Mouse (Mus musculus): ENCODE results near the gene Gsk3a. TPM values are rescaled to one million over a fixed set of nuclear protein-coding genes. Genes with fewer than 3 reads are reported as not detected.
"Not testable (repeated sequence)": the region's sequence is repeated elsewhere in the genome, so short reads cannot be mapped to it uniquely, and the experiment has no call there.

Gene Gsk3a
- total RNA-seq, 2 experiments from 2014 or later: 61.4 to 68.5 TPM

GRCm38 (mm10) chr7:25273259-25274241, 35.9 kb upstream of the Gsk3a start:
- peak in 1 of 2 experiments; percentile 7 for DNase-seq

GRCm38 (mm10) chr7:25272445-25273258, 35.0 kb upstream of the Gsk3a start:
- no peak for DNase-seq

- DNase-seq: no peak
These were observed 34.2 kb upstream of the Gsk3a start for GRCm38 (mm10) chr7:25271651-25272444.

GRCm38 (mm10) chr7:25270652-25271633, 33.3 kb upstream of the Gsk3a start:
- DNase-seq: no peak

- peak in 1 of 2 experiments; percentile 42 for DNase-seq
These were observed 32.1 kb upstream of the Gsk3a start for GRCm38 (mm10) chr7:25269545-25270271.

GRCm38 (mm10) chr7:25269029-25269428, 31.4 kb upstream of the Gsk3a start:
- no peak for DNase-seq

- no peak for DNase-seq
These were observed 30.9 kb upstream of the Gsk3a start for GRCm38 (mm10) chr7:25268588-25268987.

GRCm38 (mm10) chr7:25267751-25268463, 30.3 kb upstream of the Gsk3a start:
- peak; percentile 99 to 100 for DNase-seq

- peak in 1 of 2 experiments; percentile 100 for DNase-seq
These were observed 29.7 kb upstream of the Gsk3a start, which contains the start of gene Cic for GRCm38 (mm10) chr7:25267301-25267750. Cic (plus strand) TSS chr7:25267704.

GRCm38 (mm10) chr7:25266180-25266962, 28.7 kb upstream of the Gsk3a start:
- no peak for DNase-seq

- DNase-seq: not testable (repeated sequence)
These were observed 28.1 kb upstream of the Gsk3a start for GRCm38 (mm10) chr7:25265743-25266142.

GRCm38 (mm10) chr7:25263968-25264870, 26.6 kb upstream of the Gsk3a start:
- DNase-seq: no peak

GRCm38 (mm10) chr7:25261896-25262295, 24.2 kb upstream of the Gsk3a start:
- no peak for DNase-seq

- DNase-seq: peak in 1 of 2 experiments; percentile 59
These were observed 14.2 kb upstream of the Gsk3a start for GRCm38 (mm10) chr7:25251822-25252221.

GRCm38 (mm10) chr7:25251071-25251791, 13.6 kb upstream of the Gsk3a start:
- peak; percentile 79 to 86 for DNase-seq
